Mouse (Mus musculus) hindbrain, embryonic 10.5 days (tissue): ENCODE measurements around the gene Dag1. TPM values are rescaled to one million over a fixed set of nuclear protein-coding genes. Genes with fewer than 3 reads are reported as not detected.
A peak's percentile ranks its signal among the peaks of the same experiment; 100 is the strongest.

ENCODE experiments used
- DNase-seq: peaks from one replicate; pipeline ENCODE4 v3.0.0-alpha.2; 2017; ENCODE audit warnings: low spot score
- H3K27ac ChIP-seq: fragments of 300-500 bp; sonication (generic); 2 replicates; pipeline ENCODE4 v1.5.1; 2016; ENCODE audit warnings: mild to moderate bottlenecking, moderate library complexity
- H3K27me3 ChIP-seq: fragments of 300-500 bp; sonication (generic); 2 replicates; pipeline ENCODE4 v1.6.1; 2016; ENCODE audit warnings: mild to moderate bottlenecking; ENCODE audit not compliant: poor library complexity, insufficient read depth, severe bottlenecking
- H3K36me3 ChIP-seq: fragments of 300-500 bp; sonication (generic); 2 replicates; pipeline ENCODE4 v1.6.1; 2016; ENCODE audit warnings: mild to moderate bottlenecking, moderate library complexity
- H3K4me1 ChIP-seq: fragments of 300-500 bp; sonication (generic); replicated peaks from 2 replicates; pipeline ENCODE4 v1.6.1; 2016; ENCODE audit warnings: mild to moderate bottlenecking
- H3K4me3 ChIP-seq: fragments of 300-500 bp; sonication (generic); 2 replicates; pipeline ENCODE4 v1.5.1; 2016; ENCODE audit warnings: mild to moderate bottlenecking, moderate library complexity
- H3K9me3 ChIP-seq: fragments of 300-500 bp; sonication (generic); 2 replicates; pipeline ENCODE4 v1.6.1; 2016; ENCODE audit warnings: mild to moderate bottlenecking, moderate library complexity
- WGBS: fragments of 180-500 bp; shearing (Covaris S2); methylation state at CpG from one replicate; pipeline ENCODE4 v1.1.7; 2016; 5-methylcytosine and 5-hydroxymethylcytosine counted together
- polyA plus RNA-seq: library from polyadenylated mRNA; unstranded; fragments of >200 nt; fragmentation: Nextera tagmentation; extraction: Ambion mirVana; gene quantifications from 2 replicates; pipeline ENCODE4 v1.2.1, GENCODE M21; 2016

Dag1 gene
- polyA plus RNA-seq, 1 experiment from 2014 or later = 81.2 TPM

DNA sequence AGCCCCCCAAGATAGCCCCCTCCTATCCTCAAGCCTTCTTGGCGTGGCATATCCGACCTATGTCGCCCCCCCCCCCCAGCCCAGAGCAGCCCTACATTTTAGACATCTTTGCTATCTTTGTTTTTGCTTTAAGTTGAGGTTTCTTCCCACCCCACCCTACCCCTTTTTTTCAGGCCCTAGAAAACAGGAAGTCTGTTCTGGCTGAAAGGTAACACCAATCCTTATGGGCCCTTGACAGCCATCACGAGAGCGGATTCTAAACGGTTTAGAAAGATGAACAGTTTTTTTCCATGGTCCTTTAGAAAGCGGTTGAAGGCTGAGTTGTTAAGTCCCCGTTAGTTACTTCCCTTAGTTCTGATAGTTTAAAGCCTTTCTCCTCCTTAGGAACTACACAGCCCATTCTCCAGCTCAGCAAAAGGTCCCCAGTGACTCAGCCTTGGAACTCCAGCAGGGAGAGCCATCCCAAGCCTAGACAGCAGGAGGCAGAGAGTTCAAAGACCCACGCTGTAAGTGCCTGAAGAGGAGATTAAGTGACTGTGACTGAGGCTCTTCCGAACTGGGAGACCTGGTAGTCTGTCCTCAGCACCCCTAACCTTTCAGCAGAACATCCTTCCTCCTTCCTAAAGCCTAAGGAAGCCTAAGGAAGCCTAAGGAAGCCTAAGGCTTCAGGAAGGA lies 2.6 kb upstream of the Dag1 start:
- Histone ChIP-seq H3K4me1 (peaks cover 36% of the 10 kb centered on the region), H3K27me3 (no peaks in the 10 kb centered on the region), H3K4me3 (no peak overlapping the region), H3K27ac (no peak overlapping the region), H3K36me3 (no peaks in the 10 kb centered on the region), H3K9me3 (no peaks in the 10 kb centered on the region)
- WGBS = 69% methylated on average over 10 of the region's 10 CpGs
- DNase-seq = no peak

DNA sequence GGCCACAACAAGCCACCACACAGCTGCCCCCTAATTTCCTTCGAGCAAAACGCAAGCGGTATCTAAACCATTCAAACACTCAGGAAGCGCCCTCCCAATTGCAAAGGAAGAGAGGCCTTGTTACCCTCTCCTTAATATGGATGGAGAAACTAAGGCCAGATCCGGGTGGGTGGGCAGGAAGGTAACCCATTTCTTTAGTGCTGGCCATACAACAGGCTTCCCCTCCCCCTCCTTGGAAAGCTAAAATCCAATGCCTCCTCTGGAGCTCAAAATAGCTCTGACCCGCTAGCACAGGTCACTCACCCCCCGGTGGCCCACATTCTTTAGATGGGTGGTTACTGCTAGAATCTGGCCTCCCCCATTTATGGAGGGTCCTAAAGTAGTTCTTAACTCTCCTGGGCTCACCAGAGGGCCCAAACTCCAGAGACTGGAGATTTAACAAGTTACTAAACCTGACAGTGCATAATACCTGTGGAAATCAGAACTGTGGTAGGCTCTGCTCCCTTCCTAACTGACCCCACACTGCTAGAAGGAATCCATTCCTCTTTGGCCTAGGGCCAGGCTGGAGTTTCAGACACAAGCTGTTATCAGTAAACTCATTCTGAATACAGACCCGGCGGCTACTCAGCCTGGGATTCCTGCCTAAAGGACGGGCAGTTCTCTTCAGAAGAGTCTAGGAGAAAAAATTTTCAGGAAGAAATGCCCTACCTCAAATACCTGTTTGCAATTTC lies 598 bp upstream of the Dag1 start:
- Histone ChIP-seq H3K4me1 (peaks cover 38% of the 10 kb centered on the region), H3K27me3 (no peaks in the 10 kb centered on the region), H3K4me3 (peak overlapping the region; percentile 90), H3K27ac (peak overlapping the region; percentile 96), H3K9me3 (no peaks in the 10 kb centered on the region), H3K36me3 (peaks cover 6% of the 10 kb centered on the region; the same call in 1 of the 2 replicates)
- DNase-seq = no peak
- 17% methylated on average over 10 of the region's 10 CpGs for WGBS

DNA sequence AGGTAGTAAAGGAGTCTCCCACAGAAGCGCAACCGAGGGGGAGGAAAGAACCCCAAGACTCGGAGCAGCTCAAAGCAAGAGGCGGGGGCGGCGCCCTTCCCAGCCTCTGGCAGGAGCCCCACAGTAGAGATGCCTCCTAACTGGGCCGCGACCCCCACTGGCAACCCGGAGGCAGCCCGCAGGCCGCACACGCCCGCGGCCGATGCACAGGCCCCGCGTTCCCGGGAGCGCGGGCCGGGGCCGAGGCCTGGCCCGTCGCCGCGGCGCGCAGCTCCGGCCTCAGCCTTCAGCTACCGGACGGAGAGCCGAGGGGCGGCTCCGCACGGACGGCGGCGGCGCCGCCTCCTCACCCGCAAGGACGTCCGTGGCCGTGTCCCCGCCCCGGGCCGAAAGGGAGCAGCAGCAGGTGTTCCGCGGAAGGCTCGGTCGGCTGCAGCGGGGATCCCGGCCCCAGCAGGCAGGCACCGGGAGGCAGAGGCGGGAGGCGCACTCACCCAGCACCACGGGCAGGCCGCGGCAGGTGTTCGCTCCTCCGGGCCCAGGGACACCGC lies 552 bp downstream of the Dag1 start:
- Histone ChIP-seq H3K4me1 (peaks cover 38% of the 10 kb centered on the region), H3K27me3 (no peaks in the 10 kb centered on the region), H3K9me3 (no peaks in the 10 kb centered on the region), H3K36me3 (peaks cover 7% of the 10 kb centered on the region; the same call in 1 of the 2 replicates), H3K4me3 (peak overlapping the region; percentile 90), H3K27ac (peak overlapping the region; percentile 96)
- no peak for DNase-seq
- WGBS = under 1% methylated on average over 62 of the region's 62 CpGs

DNA sequence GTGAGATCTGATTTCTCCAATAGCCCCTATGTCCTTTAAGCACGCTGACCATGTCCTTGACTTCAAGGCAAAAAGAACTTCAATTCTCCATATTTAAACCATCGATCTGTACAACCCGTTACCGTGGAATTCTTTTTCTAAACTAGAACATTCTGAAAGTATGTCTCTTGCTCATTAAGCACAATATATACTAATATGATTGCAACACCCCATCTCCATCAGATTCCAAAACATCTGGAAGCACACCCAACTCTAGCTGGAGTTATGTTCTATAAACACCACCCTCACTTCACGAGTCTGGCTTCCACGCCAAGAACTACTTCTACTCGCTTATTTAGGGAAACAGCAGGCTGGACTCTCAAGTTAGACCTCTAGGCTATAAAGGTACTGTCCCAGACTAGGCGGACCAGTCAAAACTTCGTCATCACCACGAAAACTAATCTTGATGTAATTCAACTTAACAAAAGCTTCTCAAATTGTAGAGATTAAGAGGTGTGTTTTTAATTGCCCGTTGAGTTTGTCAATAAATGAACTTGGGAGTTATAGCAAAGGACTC lies 1.2 kb downstream of the Dag1 start:
- no peak for DNase-seq
- peaks cover 13% of the 10 kb centered on the region for H3K36me3 ChIP-seq
- H3K27ac ChIP-seq = peak overlapping the region; percentile 96
- H3K4me3 ChIP-seq = peak overlapping the region; percentile 90
- H3K27me3 ChIP-seq = no peaks in the 10 kb centered on the region
- 50% methylated on average over 11 of the region's 11 CpGs for WGBS
- H3K4me1 ChIP-seq = peaks cover 38% of the 10 kb centered on the region
- H3K9me3 ChIP-seq = no peaks in the 10 kb centered on the region

DNA sequence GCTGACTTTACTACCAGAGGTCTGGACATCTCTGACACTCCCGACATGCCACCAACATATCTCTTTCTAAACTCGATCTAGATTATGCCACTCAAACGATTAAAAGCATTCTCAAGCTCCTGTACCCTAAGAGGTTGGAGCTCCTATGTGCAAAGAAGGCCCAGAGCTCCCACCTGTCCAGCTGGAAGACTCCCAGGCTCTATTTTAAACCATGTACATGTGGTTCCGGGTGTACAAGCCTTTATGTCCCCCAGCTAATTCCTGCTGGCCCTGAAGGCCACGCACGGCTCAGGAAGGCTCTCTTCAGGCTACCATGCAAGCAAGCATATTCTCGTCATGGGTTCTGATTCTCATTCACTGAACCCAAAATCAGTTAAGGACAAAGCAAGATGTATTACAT lies 1.9 kb downstream of the Dag1 start:
- peak overlapping the region; percentile 90 for H3K4me3 ChIP-seq
- no peak for DNase-seq
- WGBS = 80% methylated on average over 7 of the region's 7 CpGs

DNA sequence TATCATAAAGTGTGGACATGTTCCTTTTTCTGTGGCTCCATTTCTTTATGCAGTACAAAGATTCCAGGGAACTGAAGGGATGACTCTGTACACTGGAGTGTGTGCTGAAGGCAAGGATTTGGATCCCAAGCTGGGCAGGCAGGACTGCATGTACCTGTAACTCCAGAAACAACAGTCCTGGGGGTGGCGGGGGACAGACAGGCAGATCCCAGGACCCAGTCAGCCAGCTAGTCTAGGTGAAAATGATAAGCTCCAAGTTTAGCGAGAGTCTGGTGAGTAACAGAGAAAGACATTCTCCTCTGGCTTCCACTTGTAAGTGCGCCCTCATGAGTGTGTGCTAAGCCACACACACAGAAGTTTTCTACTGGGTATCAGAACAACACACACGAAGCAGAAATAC lies 3.2 kb downstream of the Dag1 start:
- H3K9me3 ChIP-seq = no peaks in the 10 kb centered on the region
- peaks cover 14% of the 10 kb centered on the region for H3K36me3 ChIP-seq
- no peak overlapping the region for H3K4me3 ChIP-seq
- peaks cover 38% of the 10 kb centered on the region for H3K4me1 ChIP-seq
- H3K27me3 ChIP-seq = no peaks in the 10 kb centered on the region
- H3K27ac ChIP-seq = no peak overlapping the region
- no peak for DNase-seq
- 88% methylated on average over 4 of the region's 4 CpGs for WGBS

More for the DNA sequence above, 1.9 kb downstream of the Dag1 start:
- H3K27ac ChIP-seq = no peak overlapping the region
- no peaks in the 10 kb centered on the region for H3K27me3 ChIP-seq
- peaks cover 38% of the 10 kb centered on the region for H3K4me1 ChIP-seq
- H3K36me3 ChIP-seq = peaks cover 14% of the 10 kb centered on the region
- H3K9me3 ChIP-seq = no peaks in the 10 kb centered on the region

DNA sequence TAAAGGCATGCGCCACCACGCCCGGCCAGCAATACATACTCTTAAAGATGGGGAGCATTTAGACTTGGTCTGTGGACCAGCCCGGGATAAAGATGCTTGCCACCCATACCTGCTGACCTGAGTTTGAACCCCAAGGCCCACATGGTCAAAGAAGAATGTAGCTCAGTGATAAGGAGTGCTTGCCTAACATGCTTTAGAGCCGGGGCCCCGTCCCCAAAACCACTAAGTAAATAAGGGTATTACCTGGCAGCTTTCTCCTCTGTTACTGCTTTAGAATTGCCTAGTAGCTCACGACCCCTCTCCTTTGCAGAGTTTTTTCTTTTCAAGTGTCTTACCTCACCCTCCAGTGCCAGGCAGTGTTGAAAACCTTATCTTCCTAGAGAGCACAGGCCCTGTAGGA lies 11.0 kb downstream of the Dag1 start:
- H3K9me3 ChIP-seq = no peaks in the 10 kb centered on the region
- peaks cover 48% of the 10 kb centered on the region for H3K36me3 ChIP-seq
- no peak overlapping the region for H3K27ac ChIP-seq
- peaks cover 6% of the 10 kb centered on the region; the same call in 1 of the 2 replicates for H3K4me1 ChIP-seq
- DNase-seq = no peak
- no peaks in the 10 kb centered on the region for H3K27me3 ChIP-seq
- no peak overlapping the region for H3K4me3 ChIP-seq
- WGBS = 94% methylated on average over 7 of the region's 7 CpGs

DNA sequence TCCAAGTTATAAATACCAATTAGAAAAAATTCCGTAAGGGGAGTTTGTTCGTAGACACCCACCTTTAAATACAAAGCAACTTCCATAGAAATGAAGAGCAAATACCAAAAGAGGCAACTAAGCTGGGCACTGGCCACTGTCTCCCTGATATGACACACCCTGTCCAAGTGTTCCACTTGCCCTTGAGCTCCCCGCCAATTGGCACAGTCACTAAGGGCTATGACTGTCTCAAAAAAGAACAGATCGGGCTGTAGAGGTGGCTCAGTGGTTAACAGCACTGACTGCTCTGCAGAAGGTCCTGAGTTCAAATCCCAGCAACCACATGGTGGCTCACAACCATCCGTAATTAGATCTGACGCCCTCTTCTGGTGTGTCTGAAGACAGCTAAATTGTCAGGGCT lies 11.9 kb downstream of the Dag1 start:
- no peak for DNase-seq
- 92% methylated on average over 6 of the region's 6 CpGs for WGBS
- no peak overlapping the region for H3K4me3 ChIP-seq
- H3K9me3 ChIP-seq = no peaks in the 10 kb centered on the region
- peaks cover 6% of the 10 kb centered on the region; the same call in 1 of the 2 replicates for H3K4me1 ChIP-seq
- no peaks in the 10 kb centered on the region for H3K27me3 ChIP-seq
- no peak overlapping the region for H3K27ac ChIP-seq
- H3K36me3 ChIP-seq = peaks cover 53% of the 10 kb centered on the region

DNA sequence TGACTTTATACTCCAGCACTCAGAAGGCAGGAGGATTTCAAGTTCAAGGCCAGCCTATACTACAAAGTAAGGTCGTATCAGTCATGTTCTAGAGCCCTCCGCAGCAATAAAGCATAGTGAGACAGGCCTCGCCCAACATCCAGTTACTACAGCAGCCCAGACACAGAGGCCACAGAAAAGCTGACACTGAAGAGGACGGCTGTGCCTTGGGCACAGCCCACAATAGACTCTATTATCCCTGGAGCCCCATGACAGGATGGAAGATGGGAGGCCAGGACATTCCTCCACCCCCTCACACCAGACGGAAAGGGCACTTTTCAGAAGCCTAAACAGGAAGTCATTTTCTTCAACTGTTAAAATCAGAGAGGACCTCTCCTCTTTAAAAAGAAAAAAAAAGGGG lies 14.8 kb downstream of the Dag1 start:
- WGBS = 45% methylated on average over 5 of the region's 5 CpGs
- Histone ChIP-seq H3K4me1 (peaks cover 6% of the 10 kb centered on the region; the same call in 1 of the 2 replicates), H3K9me3 (no peaks in the 10 kb centered on the region), H3K27ac (no peak overlapping the region), H3K36me3 (peaks cover 82% of the 10 kb centered on the region), H3K4me3 (no peak overlapping the region), H3K27me3 (no peaks in the 10 kb centered on the region)
- peak; percentile 6 for DNase-seq

DNA sequence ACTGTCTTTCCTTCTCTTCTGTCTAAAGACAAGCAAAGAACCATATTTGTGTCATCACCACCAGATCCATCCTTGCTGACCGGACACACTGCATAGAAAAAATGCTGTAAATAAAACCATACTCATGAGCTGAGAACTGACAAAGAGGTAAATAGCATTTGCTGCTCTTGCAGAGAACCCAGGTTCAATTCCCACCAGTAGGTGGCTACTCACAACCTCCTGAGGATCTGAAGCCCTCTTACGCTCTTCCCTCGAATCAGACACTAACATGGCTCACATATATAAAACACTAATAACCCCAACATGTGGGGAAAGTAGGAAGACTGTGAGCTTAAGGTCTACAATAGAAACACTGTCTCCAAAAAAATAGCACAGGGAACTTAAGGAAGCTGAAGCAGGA lies 18.8 kb downstream of the Dag1 start:
- 84% methylated on average over 3 of the region's 3 CpGs for WGBS
- DNase-seq = no peak

DNA sequence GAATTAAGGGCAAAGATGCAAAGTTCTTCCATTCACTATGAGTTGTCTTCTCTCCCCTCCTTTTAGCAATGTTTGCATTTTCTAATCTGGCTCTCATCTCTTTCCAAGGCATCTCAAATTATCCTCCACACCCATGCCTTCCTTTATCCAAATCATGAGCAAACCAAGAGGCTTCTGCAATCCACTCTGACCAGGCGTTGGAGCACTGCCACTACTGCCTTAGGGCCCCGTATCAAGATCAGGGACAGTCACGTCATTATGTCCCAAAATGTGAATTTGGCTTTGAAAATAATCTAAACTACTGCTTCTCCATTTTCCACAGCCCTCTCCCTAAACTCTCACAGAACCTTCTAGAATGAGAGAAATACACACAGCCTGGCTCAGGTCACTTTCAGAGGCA lies 19.2 kb downstream of the Dag1 start:
- no peak overlapping the region for H3K4me3 ChIP-seq
- WGBS = 94% methylated on average over 3 of the region's 3 CpGs
- H3K27me3 ChIP-seq = no peaks in the 10 kb centered on the region
- no peak for DNase-seq
- no peaks in the 10 kb centered on the region for H3K9me3 ChIP-seq
- peaks cover 70% of the 10 kb centered on the region for H3K36me3 ChIP-seq
- H3K27ac ChIP-seq = no peak overlapping the region
- peaks cover 18% of the 10 kb centered on the region for H3K4me1 ChIP-seq

More for the DNA sequence above, 18.8 kb downstream of the Dag1 start:
- H3K9me3 ChIP-seq = no peaks in the 10 kb centered on the region
- peaks cover 18% of the 10 kb centered on the region for H3K4me1 ChIP-seq
- no peaks in the 10 kb centered on the region for H3K27me3 ChIP-seq
- no peak overlapping the region for H3K27ac ChIP-seq
- no peak overlapping the region for H3K4me3 ChIP-seq
- H3K36me3 ChIP-seq = peaks cover 69% of the 10 kb centered on the region

DNA sequence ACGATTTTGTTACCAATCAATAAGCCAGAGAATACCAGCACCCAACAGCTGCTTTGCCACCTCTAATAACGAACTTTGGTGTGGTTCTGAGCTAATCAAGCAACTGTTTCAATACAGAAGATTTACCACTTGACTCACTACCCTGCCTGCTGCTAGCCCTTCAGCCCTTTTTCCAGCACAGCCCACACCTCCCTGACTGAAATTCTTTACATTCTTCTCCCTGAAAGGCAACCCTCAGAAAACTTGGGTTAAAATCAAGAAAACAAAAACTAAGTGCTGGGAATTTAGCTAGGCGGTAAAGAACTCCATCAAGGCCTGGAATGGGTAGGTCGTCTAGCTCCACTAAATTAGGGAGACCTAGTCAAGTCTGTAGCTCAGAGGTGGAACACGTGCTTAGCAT lies 23.8 kb downstream of the Dag1 start:
- Histone ChIP-seq H3K4me1 (peaks cover 12% of the 10 kb centered on the region; the same call in 1 of the 2 replicates), H3K36me3 (peaks cover 43% of the 10 kb centered on the region), H3K27ac (no peak overlapping the region), H3K4me3 (no peak overlapping the region), H3K27me3 (no peaks in the 10 kb centered on the region), H3K9me3 (no peaks in the 10 kb centered on the region)
- 77% methylated on average over 5 of the region's 5 CpGs for WGBS
- no peak for DNase-seq

DNA sequence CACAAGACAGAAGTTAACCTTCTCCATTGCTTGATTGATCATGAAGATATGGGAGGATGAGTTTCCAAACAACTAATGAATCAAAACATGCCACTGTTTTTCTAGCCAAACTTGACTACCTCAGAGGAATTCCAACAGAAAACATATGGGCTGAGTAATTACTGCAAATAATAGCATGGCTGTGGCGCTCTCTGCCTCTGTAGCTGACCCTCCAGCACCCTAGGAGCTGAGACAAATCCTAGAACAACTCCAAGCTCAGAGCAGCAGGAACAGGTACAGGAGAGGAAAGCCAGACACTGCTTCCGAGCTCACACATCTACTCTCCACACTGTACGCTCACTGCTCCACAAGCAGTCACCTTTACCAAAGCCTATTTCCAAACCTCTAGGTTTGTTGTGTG lies 24.9 kb downstream of the Dag1 start:
- 83% methylated on average over 3 of the region's 3 CpGs for WGBS
- DNase-seq = no peak
- no peaks in the 10 kb centered on the region for H3K9me3 ChIP-seq
- peaks cover 43% of the 10 kb centered on the region for H3K36me3 ChIP-seq
- H3K4me3 ChIP-seq = no peak overlapping the region
- H3K27me3 ChIP-seq = no peaks in the 10 kb centered on the region
- H3K27ac ChIP-seq = no peak overlapping the region
- H3K4me1 ChIP-seq = peaks cover 12% of the 10 kb centered on the region; the same call in 1 of the 2 replicates
